30 mouse cellular contexts compared by ENCODE assay signal in genomic region chr4:126481461-126481860, GRCm38 (mm10).
"Had no signal": no experiment of that assay in that cellular context is flagged by ENCODE, and none has a peak within 500 bp of the region (broad histone marks: within the 10 kb centered on the region; RNA-seq: fewer than 3 reads in every experiment).

No protein-coding gene starts in this region.

- H3K4me2 ChIP-seq: limb, embryonic 12.5 days; limb, embryonic 13.5 days; limb, embryonic 15.5 days; liver, embryonic 13.5 days; liver, embryonic 15.5 days; lung, embryonic 14.5 days; lung, embryonic 15.5 days; midbrain, embryonic 11.5 days; midbrain, embryonic 12.5 days; midbrain, embryonic 13.5 days; midbrain, embryonic 15.5 days had no signal

- H3K9ac ChIP-seq: limb, embryonic 12.5 days; limb, embryonic 13.5 days; limb, embryonic 15.5 days; liver, embryonic 13.5 days; liver, embryonic 14.5 days; liver, embryonic 15.5 days; liver, postnatal 0 days; lung, embryonic 14.5 days; lung, embryonic 15.5 days; midbrain, embryonic 12.5 days; midbrain, embryonic 13.5 days; midbrain, embryonic 15.5 days had no signal

- H3K27ac ChIP-seq: left cerebral cortex, adult 2 months; limb, embryonic 10.5 days; limb, embryonic 12.5 days; limb, embryonic 13.5 days; limb, embryonic 15.5 days; liver, embryonic 13.5 days; liver, embryonic 14.5 days; liver, embryonic 15.5 days; lung, embryonic 15.5 days; macrophage; midbrain, embryonic 10.5 days; midbrain, embryonic 12.5 days; midbrain, embryonic 13.5 days; midbrain, embryonic 15.5 days had no signal

- H3K4me3 ChIP-seq: left cerebral cortex, adult 2 months; limb, embryonic 10.5 days; limb, embryonic 12.5 days; limb, embryonic 13.5 days; limb, embryonic 15.5 days; liver, embryonic 13.5 days; liver, embryonic 15.5 days; lung, embryonic 15.5 days; megakaryocyte, embryonic 14.5 days; midbrain, embryonic 10.5 days; midbrain, embryonic 12.5 days; midbrain, embryonic 13.5 days; midbrain, embryonic 15.5 days; myocyte had no signal

- DNase-seq: left cerebral cortex, postnatal 4 days; liver; liver, embryonic 13.5 days; liver, postnatal 0 days; lung, adult 18-20 months; lung, adult 2 months; lung, embryonic 14.5 days; lung, postnatal 10 days; lung, postnatal 14 days; lung, postnatal 36 days; lung, postnatal 4 days; midbrain, embryonic 14.5 days had no signal

- H3K9me3 ChIP-seq: limb, embryonic 10.5 days; limb, embryonic 12.5 days; limb, embryonic 13.5 days; limb, embryonic 15.5 days; liver, embryonic 13.5 days; liver, embryonic 15.5 days; lung, embryonic 15.5 days; megakaryocyte, embryonic 14.5 days; midbrain, embryonic 10.5 days; midbrain, embryonic 12.5 days; midbrain, embryonic 13.5 days; midbrain, embryonic 15.5 days had no signal

- H3K27me3 ChIP-seq: limb, embryonic 12.5 days; limb, embryonic 13.5 days; limb, embryonic 15.5 days; liver, embryonic 13.5 days; liver, embryonic 15.5 days; lung, embryonic 15.5 days; megakaryocyte, embryonic 14.5 days; midbrain, embryonic 12.5 days; midbrain, embryonic 13.5 days; midbrain, embryonic 15.5 days had no signal

- ATAC-seq: liver, postnatal 0 days; lung, postnatal 0 days; midbrain, embryonic 13.5 days; midbrain, embryonic 15.5 days; midbrain, embryonic 16.5 days had no signal

- H3K4me1 ChIP-seq: limb, embryonic 10.5 days; limb, embryonic 12.5 days; limb, embryonic 13.5 days; limb, embryonic 15.5 days; liver, embryonic 13.5 days; liver, embryonic 15.5 days; lung, embryonic 15.5 days; midbrain, embryonic 10.5 days; midbrain, embryonic 12.5 days; midbrain, embryonic 13.5 days; midbrain, embryonic 15.5 days had no signal

- H3K36me3 ChIP-seq: limb, embryonic 10.5 days; limb, embryonic 12.5 days; limb, embryonic 13.5 days; limb, embryonic 15.5 days; liver, embryonic 13.5 days; liver, embryonic 15.5 days; lung, embryonic 15.5 days; midbrain, embryonic 10.5 days; midbrain, embryonic 12.5 days; midbrain, embryonic 13.5 days; midbrain, embryonic 15.5 days had no signal
